Mouse (Mus musculus) kidney, embryonic 16.5 days (tissue): ENCODE data around the gene Rims1. TPM values are rescaled to one million over a fixed set of nuclear protein-coding genes. Genes with fewer than 3 reads are reported as not detected.

ENCODE experiments used
- ATAC-seq: fragments of 200-750 bp; cut with Nextera tagmentation; 2 replicates; pipeline ENCODE4 v1.8.0; 2017; ENCODE audit warnings: moderate TSS enrichment; ENCODE audit not compliant: low FRiP score, low TSS enrichment
- H3K27ac ChIP-seq: fragments of 300-500 bp; sonication (generic); 2 replicates; pipeline ENCODE4 v1.5.1; 2014; ENCODE audit warnings: low read length
- H3K27me3 ChIP-seq: fragments of 300-500 bp; sonication (generic); 2 replicates; pipeline ENCODE4 v1.6.1; 2014; ENCODE audit warnings: low read length, control low read depth, mixed read lengths; ENCODE audit not compliant: insufficient read depth
- H3K36me3 ChIP-seq: fragments of 300-500 bp; sonication (generic); 2 replicates; pipeline ENCODE4 v1.6.1; 2014; ENCODE audit warnings: low read length, control low read depth, mixed read lengths; ENCODE audit not compliant: insufficient read depth
- H3K4me1 ChIP-seq: fragments of 300-500 bp; sonication (generic); 2 replicates; pipeline ENCODE4 v1.6.1; 2014; ENCODE audit warnings: low read length, control low read depth, mixed read lengths; ENCODE audit not compliant: insufficient read depth
- H3K4me2 ChIP-seq: fragments of 300-500 bp; sonication (generic); replicated peaks from 2 replicates; pipeline ENCODE4 v1.6.1; 2014; ENCODE audit warnings: low read depth, low read length
- H3K4me3 ChIP-seq: fragments of 300-500 bp; sonication (generic); 2 replicates; pipeline ENCODE4 v1.5.1; 2014; ENCODE audit warnings: mild to moderate bottlenecking, low read length
- H3K9ac ChIP-seq: fragments of 300-500 bp; sonication (generic); replicated peaks from 2 replicates; pipeline ENCODE4 v1.6.1; 2014; ENCODE audit warnings: low read length
- H3K9me3 ChIP-seq: fragments of 300-500 bp; sonication (generic); 2 replicates; pipeline ENCODE4 v1.6.1; 2016; ENCODE audit warnings: low read length, control low read depth
- WGBS: fragments of 180-500 bp; shearing (Covaris S2); extraction: QIAGEN DNeasy Blood & Tissue Kit; methylation state at CpG from one replicate; pipeline ENCODE4 v1.1.7; 2014; 5-methylcytosine and 5-hydroxymethylcytosine counted together
- polyA plus RNA-seq: library from polyadenylated mRNA; unstranded; fragments of >200 nt; fragmentation: Nextera tagmentation; extraction: Ambion mirVana; gene quantifications from 2 replicates; pipeline ENCODE4 v1.2.1, GENCODE M21; 2015

Rims1 gene
- polyA plus RNA-seq, 1 experiment from 2014 or later, result 1.6 TPM

DNA sequence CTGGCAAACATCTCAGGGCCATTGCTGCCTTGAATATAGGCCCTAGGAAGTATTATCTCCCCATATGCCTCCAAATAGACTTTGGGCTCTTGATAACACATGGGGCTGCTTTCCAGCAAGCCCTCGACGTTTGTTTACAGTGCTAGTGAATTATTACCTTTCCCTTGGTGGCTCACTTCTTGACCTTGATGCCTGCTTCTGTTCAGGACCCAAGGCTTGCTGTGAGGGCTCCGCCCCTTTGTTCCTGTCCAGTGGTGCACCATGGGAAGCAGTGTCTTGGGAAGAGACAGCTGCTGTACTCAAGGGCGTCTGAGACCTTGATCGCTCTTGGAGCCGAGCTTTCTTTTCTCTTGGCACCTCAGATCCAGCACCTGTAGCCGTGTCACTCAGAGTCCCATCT is 267.7 kb downstream of the Rims1 start:
- Histone ChIP-seq H3K9me3 (no peaks in the 10 kb centered on the region), H3K27ac (no peak overlapping the region), H3K36me3 (no peaks in the 10 kb centered on the region), H3K4me1 (no peaks in the 10 kb centered on the region), H3K4me2 (no peak overlapping the region), H3K4me3 (no peak overlapping the region), H3K27me3 (peaks cover 34% of the 10 kb centered on the region), H3K9ac (no peak overlapping the region)
- no peak for ATAC-seq
- 60% methylated on average over 7 of the region's 7 CpGs for WGBS

DNA sequence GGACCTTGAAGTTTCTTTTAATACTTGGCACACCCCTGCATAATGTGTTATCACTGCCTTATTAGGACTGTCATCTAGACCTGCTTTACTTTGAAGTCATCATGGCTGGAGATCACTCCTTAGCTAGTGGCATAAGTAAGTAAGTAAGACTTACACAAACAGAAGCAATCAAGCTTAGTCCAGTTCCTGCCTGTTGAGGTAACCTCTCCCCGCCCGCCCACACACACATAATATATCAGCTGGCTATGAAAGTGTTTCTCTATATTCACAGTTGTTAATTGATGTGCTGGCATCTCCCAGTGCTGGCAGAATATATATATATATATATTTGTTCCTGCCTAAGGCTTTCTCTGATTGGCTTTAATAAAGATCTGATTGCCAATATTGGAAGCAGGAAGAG is 269.0 kb downstream of the Rims1 start:
- H3K27ac ChIP-seq, result no peak overlapping the region
- WGBS, result 71% methylated on average over 2 of the region's 2 CpGs
- no peaks in the 10 kb centered on the region for H3K36me3 ChIP-seq
- no peak overlapping the region for H3K9ac ChIP-seq
- H3K4me2 ChIP-seq, result no peak overlapping the region
- no peak for ATAC-seq
- H3K4me3 ChIP-seq, result no peak overlapping the region
- H3K27me3 ChIP-seq, result peaks cover 40% of the 10 kb centered on the region
- H3K4me1 ChIP-seq, result no peaks in the 10 kb centered on the region
- H3K9me3 ChIP-seq, result no peaks in the 10 kb centered on the region

DNA sequence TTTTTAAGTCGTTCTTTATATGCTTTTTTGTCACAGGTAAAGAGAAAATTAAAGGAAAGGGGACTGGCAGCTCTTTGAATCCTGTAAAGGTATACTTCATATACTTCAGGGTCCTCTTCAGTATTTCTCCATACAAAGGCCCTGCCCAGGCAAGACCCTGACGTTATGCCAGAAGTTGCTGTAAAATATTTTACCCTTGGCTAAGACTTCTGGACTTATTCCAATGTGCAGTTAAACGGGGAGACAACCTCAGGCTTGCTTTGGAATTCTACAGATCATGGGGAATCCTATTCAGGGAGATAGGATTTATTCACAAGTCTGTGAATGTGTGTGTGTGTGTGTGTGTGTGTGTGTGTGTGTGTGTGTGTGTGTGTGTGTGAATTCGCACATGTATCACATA is 270.7 kb downstream of the Rims1 start:
- H3K27me3 ChIP-seq, result peaks cover 45% of the 10 kb centered on the region

DNA sequence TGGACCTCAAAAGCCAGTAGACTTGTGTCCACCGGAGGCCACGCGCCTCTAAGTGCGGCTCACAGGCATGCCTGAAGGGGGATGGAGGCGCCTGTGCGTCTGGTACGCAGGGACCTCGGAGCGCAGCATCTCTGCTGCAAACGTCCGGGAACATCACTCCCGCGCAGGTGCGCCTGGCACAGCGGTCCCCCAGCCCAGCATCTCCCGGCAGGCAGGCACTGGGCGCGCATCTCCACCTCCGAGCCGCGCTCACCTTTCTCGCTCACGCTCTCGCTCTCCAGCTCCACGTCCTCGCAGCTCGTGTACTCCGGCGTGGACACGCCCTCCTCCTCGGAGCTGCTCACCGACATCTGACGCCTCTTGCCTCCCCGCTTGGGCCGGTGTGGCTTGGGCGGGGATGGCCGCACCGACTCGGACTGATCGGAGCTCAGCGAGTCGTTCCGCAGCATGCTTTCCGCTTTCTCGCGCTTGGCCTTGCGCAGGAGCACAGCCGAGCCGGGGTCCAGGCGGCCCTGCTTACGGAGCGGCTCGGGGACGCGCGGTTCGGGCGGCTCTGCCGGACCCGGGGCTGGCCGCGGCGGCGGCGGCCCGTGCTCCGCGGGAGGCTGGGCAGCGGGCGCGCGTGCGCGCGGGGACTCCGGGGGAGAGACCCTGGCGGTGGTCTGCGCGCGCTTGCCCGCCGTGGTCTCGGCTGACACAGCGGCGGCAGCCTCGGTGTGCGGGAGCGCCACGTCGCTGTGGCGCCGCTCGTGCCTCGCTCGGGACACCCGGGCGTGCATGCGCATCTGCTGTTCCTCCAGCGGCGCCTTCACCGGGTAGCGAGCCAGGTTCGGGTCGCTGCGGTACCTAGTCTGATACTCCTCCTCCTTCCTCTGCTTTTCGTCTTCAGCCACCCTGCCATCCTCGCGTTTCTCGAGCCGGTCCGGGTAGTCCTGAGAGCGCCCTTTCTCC is 272.4 kb downstream of the Rims1 start:
- no peaks in the 10 kb centered on the region for H3K36me3 ChIP-seq
- peak; percentile 91 for ATAC-seq
- no peaks in the 10 kb centered on the region for H3K9me3 ChIP-seq
- peaks cover 45% of the 10 kb centered on the region for H3K27me3 ChIP-seq
- no peak overlapping the region for H3K27ac ChIP-seq
- H3K4me1 ChIP-seq, result no peaks in the 10 kb centered on the region
- peak overlapping the region; percentile 99 for H3K4me2 ChIP-seq
- peak overlapping the region; percentile 49 for H3K9ac ChIP-seq
- peak overlapping the region; percentile 67 for H3K4me3 ChIP-seq
- WGBS, result under 1% methylated on average over 107 of the region's 112 CpGs

More for the DNA sequence above, 270.7 kb downstream of the Rims1 start:
- WGBS, result 43% methylated on average over 4 of the region's 4 CpGs
- no peak overlapping the region for H3K27ac ChIP-seq
- H3K4me2 ChIP-seq, result no peak overlapping the region
- ATAC-seq, result no peak
- no peak overlapping the region for H3K9ac ChIP-seq
- H3K36me3 ChIP-seq, result no peaks in the 10 kb centered on the region
- H3K4me3 ChIP-seq, result no peak overlapping the region
- H3K9me3 ChIP-seq, result no peaks in the 10 kb centered on the region
- no peaks in the 10 kb centered on the region for H3K4me1 ChIP-seq

DNA sequence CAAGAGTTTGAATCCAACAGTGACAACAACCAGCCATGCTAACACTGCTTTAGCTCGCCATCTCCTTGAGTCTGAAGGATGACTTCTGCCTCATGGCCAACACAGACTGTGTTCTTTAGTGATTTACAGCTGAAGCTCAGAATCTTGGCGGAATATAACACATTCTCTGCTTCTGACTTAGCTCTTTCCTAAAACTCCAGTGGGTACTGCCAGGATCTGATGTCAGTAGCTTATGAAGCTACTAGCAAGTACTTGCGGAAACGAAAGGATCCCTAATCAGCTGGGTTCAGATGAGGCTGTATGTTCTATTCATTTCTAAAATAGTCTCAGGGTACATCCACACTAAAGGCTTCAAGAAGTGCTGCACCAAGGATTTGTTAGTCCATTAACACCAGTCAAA is 290.7 kb downstream of the Rims1 start:
- WGBS, result 84% methylated on average over 4 of the region's 4 CpGs
- H3K9me3 ChIP-seq, result no peaks in the 10 kb centered on the region
- H3K27me3 ChIP-seq, result no peaks in the 10 kb centered on the region
- no peak overlapping the region for H3K27ac ChIP-seq
- no peak for ATAC-seq
- no peak overlapping the region for H3K9ac ChIP-seq
- H3K36me3 ChIP-seq, result no peaks in the 10 kb centered on the region
- no peak overlapping the region for H3K4me2 ChIP-seq
- H3K4me1 ChIP-seq, result no peaks in the 10 kb centered on the region
- no peak overlapping the region for H3K4me3 ChIP-seq

DNA sequence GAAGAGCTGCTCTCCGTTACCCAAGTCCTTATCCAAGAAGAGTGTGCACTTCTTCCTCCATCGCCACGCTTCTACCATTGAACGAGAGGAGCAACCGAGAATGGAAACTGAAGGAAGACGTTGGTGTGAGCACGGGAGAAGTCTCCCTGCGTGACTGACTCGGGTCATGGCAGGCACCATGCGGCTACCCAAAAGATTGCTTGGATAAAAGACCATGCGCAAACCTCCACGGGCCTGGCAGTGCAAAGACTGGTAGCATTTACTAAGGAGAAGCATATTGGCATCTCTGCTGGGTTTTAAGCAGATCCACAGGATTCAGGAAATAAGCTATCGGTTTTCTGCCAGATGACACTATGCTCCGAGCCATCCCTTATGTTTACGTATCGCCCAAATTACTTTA is 293.4 kb downstream of the Rims1 start:
- 83% methylated on average over 16 of the region's 16 CpGs for WGBS
- Histone ChIP-seq H3K27me3 (no peaks in the 10 kb centered on the region), H3K4me1 (no peaks in the 10 kb centered on the region)

DNA sequence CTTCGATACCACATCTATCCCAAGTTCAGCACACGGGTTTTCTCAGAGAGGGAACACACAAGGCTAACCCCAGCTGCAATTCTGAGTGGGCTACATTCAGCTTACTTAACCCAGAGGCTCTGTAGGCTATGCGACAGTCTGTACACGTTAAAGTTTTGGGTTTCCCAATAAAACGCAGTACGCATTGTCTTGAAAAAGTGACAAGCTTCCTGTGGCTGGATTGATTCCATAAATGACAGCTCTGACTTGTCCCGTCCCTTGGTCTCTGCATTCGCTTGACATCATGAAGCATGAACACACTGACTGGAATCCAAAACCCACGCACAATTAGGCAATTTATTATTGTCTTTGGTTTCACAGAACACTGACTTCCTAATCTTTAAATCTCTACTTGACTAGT is 294.2 kb downstream of the Rims1 start:
- Histone ChIP-seq H3K9ac (no peak overlapping the region), H3K4me1 (no peaks in the 10 kb centered on the region), H3K4me3 (no peak overlapping the region), H3K27ac (no peak overlapping the region), H3K9me3 (no peaks in the 10 kb centered on the region), H3K36me3 (no peaks in the 10 kb centered on the region), H3K4me2 (no peak overlapping the region), H3K27me3 (no peaks in the 10 kb centered on the region)
- no peak for ATAC-seq
- WGBS, result 78% methylated on average over 9 of the region's 9 CpGs

More for the DNA sequence above, 293.4 kb downstream of the Rims1 start:
- H3K4me3 ChIP-seq, result no peak overlapping the region
- H3K9ac ChIP-seq, result no peak overlapping the region
- no peaks in the 10 kb centered on the region for H3K9me3 ChIP-seq
- H3K27ac ChIP-seq, result no peak overlapping the region
- no peak for ATAC-seq
- H3K36me3 ChIP-seq, result no peaks in the 10 kb centered on the region
- no peak overlapping the region for H3K4me2 ChIP-seq

DNA sequence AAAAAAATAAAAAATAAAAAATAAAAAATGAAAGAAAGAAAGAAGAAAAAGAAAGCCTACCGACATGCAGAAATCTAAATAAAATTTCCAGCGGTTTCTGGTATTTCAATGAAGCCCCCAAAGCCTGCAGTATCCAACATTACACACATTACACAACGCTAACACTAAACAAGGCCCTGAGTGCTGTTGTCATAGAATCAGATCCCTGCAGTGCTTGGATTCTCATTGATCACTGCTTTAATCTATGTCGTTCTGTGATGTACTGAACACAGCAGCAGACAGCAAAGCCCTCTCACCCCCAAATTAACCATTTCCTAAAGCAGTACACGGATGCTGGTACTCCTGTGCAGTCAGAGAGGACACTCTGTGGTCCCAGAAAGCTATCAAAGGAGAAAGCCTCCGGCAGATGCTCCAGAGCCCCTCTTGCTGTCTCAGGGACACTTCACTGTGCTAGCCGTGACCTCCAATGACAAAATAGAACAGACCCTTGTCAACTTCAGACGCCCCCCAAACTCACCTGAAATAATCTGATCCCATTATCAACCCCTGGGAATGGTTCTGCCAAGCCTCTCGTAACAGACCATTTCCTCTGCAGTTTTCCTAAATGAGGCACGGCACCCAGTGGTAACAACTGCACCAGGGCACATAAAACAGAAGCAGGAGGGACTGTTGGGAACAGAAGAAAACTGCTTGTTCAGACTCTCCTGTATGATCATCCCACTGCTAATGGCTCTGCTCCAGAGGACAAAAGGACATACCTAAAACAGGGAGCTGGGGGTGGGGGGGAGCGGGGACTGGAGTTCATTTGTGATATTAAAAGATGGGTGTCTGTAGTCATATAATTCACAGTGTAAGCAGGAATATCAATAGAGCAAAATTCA is 296.8 kb downstream of the Rims1 start:
- Histone ChIP-seq H3K27ac (no peak overlapping the region), H3K4me2 (no peak overlapping the region), H3K36me3 (no peaks in the 10 kb centered on the region), H3K4me1 (no peaks in the 10 kb centered on the region), H3K4me3 (no peak overlapping the region), H3K27me3 (no peaks in the 10 kb centered on the region), H3K9me3 (no peaks in the 10 kb centered on the region), H3K9ac (no peak overlapping the region)
- ATAC-seq, result no peak
- 63% methylated on average over 11 of the region's 11 CpGs for WGBS

DNA sequence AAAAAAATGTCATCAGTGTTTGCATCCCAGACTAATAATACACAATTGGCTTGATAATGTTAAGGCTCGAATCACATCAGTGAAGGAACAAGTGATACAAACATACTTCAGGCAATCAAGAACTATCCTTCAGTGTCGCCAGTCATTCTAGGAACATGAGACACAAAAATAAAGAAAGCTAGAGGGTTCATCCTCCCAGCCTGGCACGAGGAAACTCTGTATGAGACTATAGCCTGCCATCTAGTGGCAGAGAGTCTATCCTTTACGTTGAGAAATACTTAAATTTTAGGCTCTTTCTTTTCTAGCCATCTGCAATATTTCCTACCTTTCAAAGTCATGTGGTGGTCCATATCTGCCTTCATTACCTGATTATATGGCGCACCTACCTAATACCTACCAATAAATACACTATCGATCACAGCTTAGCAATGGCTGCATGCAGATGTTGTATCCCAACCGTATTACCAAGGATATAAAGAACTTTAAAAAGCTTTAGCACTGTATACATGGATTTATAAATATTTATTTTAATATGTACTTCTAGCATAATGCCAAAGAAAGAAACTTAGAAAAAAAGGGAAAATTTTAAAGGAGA is 318.4 kb downstream of the Rims1 start:
- 46% methylated on average over 7 of the region's 7 CpGs for WGBS
- no peak overlapping the region for H3K4me3 ChIP-seq
- H3K9me3 ChIP-seq, result no peaks in the 10 kb centered on the region
- no peaks in the 10 kb centered on the region for H3K36me3 ChIP-seq
- no peaks in the 10 kb centered on the region for H3K27me3 ChIP-seq
- no peak overlapping the region for H3K4me2 ChIP-seq
- no peaks in the 10 kb centered on the region for H3K4me1 ChIP-seq
- no peak overlapping the region for H3K27ac ChIP-seq
- H3K9ac ChIP-seq, result no peak overlapping the region
- no peak for ATAC-seq
